Mouse (Mus musculus): ENCODE measurements around the gene Cmss1.

- TF ChIP-seq GATA1 (IDR thresholded peaks at IDR 0.05; ENCODE audit: low read length) = no peak
- TF ChIP-seq TAL1 (IDR thresholded peaks at IDR 0.05; ENCODE audit: low read length) = no peak
Measured at GRCm38 (mm10) chr16:57543243-57543642, 63.4 kb downstream of the Cmss1 start.
